Mouse (Mus musculus) bone marrow macrophage, adult 2 months (primary cell): Measurements from ENCODE around the gene 1700092M07Rik.

Experiments
- CTCF ChIP-seq: IDR thresholded peaks from 2 replicates; pipeline ENCODE4 v1.5.1; 2012; ENCODE audit warnings: low read depth, mild to moderate bottlenecking, low read length, moderate library complexity
- POLR2A ChIP-seq: IDR thresholded peaks from 2 replicates; pipeline ENCODE4 v1.6.1; 2012; ENCODE audit warnings: mild to moderate bottlenecking, low read depth, low read length, borderline replicate concordance

DNA sequence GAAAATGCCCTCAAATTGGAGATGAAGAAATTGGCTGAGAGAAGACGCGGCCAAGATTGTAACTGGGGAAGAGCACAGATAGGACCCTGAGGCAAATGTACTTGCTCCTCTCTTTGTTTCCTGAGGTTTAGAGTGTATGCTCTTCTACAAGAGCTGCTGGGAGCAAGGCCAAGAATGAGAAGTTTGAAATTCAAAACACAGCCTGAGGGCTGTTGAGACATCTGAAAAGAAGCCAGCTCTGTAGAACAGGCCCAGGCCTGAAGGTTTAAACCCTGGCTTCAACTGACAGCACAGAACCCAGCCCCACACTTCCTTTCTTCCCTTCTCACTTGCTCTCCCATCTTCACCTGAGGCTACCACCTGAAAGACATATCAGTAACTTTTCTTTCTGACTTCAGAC is 30.5 kb upstream of the 1700092M07Rik start:
- no peak for TF ChIP-seq CTCF
- TF ChIP-seq POLR2A = no peak
